Mouse (Mus musculus) forebrain, embryonic 13.5 days (tissue): ENCODE data around the gene Olfr907. TPM values are rescaled to one million over a fixed set of nuclear protein-coding genes. Genes with fewer than 3 reads are reported as not detected.

Experiments used
- ATAC-seq: fragments of 200-750 bp; cut with Nextera tagmentation; 2 replicates; pipeline ENCODE4 v1.8.0; 2017
- H3K27ac ChIP-seq: fragments of 300-500 bp; sonication (generic); 2 replicates; pipeline ENCODE4 v1.5.1; 2015; ENCODE audit warnings: inconsistent platforms, mild to moderate bottlenecking, moderate library complexity
- H3K27me3 ChIP-seq: fragments of 300-500 bp; sonication (generic); 2 replicates; pipeline ENCODE4 v1.6.1; 2015; ENCODE audit warnings: mild to moderate bottlenecking, inconsistent platforms
- H3K36me3 ChIP-seq: fragments of 300-500 bp; sonication (generic); 2 replicates; pipeline ENCODE4 v1.6.1; 2015; ENCODE audit warnings: mild to moderate bottlenecking, inconsistent platforms; ENCODE audit not compliant: poor library complexity, severe bottlenecking
- H3K4me1 ChIP-seq: fragments of 300-500 bp; sonication (generic); 2 replicates; pipeline ENCODE4 v1.6.1; 2015; ENCODE audit warnings: inconsistent platforms
- H3K4me2 ChIP-seq: fragments of 300-500 bp; sonication (generic); 2 replicates; pipeline ENCODE4 v1.6.1; 2015; ENCODE audit warnings: inconsistent platforms, mild to moderate bottlenecking, moderate library complexity
- H3K4me3 ChIP-seq: fragments of 300-500 bp; sonication (generic); 2 replicates; pipeline ENCODE4 v1.5.1; 2015; ENCODE audit warnings: mild to moderate bottlenecking, inconsistent platforms
- H3K9ac ChIP-seq: fragments of 300-500 bp; sonication (generic); 2 replicates; pipeline ENCODE4 v1.6.1; 2015; ENCODE audit warnings: mild to moderate bottlenecking, inconsistent platforms
- H3K9me3 ChIP-seq: fragments of 300-500 bp; sonication (generic); replicated peaks from 2 replicates; pipeline ENCODE4 v1.6.1; 2016; ENCODE audit warnings: inconsistent platforms
- WGBS: fragments of 180-500 bp; shearing (Covaris S2); methylation state at CpG from one replicate; pipeline ENCODE4 v1.1.7; 2015; 5-methylcytosine and 5-hydroxymethylcytosine counted together
- polyA plus RNA-seq: library from polyadenylated mRNA; unstranded; fragments of >200 nt; fragmentation: Nextera tagmentation; extraction: Ambion mirVana; gene quantifications from 2 replicates; pipeline ENCODE4 v1.2.1, GENCODE M21; 2015

Olfr907 gene
- polyA plus RNA-seq, result not detected in 2 replicates

DNA sequence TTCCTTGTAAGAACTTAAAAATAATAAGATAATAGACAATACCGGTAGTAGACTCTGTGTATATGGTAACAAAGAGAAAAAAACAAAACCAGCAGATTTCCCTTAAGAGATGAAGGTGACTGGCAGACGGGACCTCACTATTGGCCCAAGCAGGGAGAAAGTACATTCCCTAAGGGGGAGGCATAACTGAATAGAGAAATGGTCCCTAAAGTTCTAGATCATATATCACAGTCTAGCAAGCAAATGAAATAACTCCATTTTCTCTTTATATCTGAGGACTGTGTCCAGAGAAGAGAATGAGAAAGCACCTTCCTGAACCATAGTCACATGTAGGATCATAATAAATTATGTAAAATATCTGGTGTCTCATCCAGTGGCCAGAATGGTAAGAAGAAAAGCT, at the start of gene Olfr907:
Gene Olfr907 (plus strand): TSS at position 301 of the 400 bp plus-strand sequence.
- 82% methylated on average over 2 of the region's 2 CpGs for WGBS
- no peak for ATAC-seq
- H3K4me2 ChIP-seq, result no peak within 1 kb of the TSS
- no peaks in the 10 kb centered on the region for H3K4me1 ChIP-seq
- H3K9me3 ChIP-seq, result no peaks in the 10 kb centered on the region
- H3K36me3 ChIP-seq, result no peaks in the 10 kb centered on the region
- H3K9ac ChIP-seq, result no peak within 1 kb of the TSS
- H3K27ac ChIP-seq, result no peak within 1 kb of the TSS
- H3K27me3 ChIP-seq, result no peaks in the 10 kb centered on the region
- no peak within 1 kb of the TSS for H3K4me3 ChIP-seq

- Histone ChIP-seq H3K4me2 (no peak within 1 kb of the TSS), H3K27me3 (no peaks in the 10 kb centered on the region), H3K36me3 (no peaks in the 10 kb centered on the region), H3K9me3 (no peaks in the 10 kb centered on the region), H3K27ac (no peak within 1 kb of the TSS), H3K4me3 (no peak within 1 kb of the TSS), H3K4me1 (no peaks in the 10 kb centered on the region), H3K9ac (no peak within 1 kb of the TSS)
- ATAC-seq, result no peak
- 89% methylated on average over 5 of the region's 5 CpGs for WGBS
Observed at GRCm38 (mm10) chr9:38447352-38447751, 48.2 kb upstream of the Olfr907 start, which contains the start of gene Olfr902. Gene Olfr902, plus strand, starts transcription at chr9:38447652.

GRCm38 (mm10) chr9:38462844-38463243, 32.8 kb upstream of the Olfr907 start, which contains the start of gene Olfr904:
Gene Olfr904, plus strand, starts transcription at chr9:38463144.
- Histone ChIP-seq H3K4me1 (no peaks in the 10 kb centered on the region), H3K36me3 (no peaks in the 10 kb centered on the region), H3K9me3 (no peaks in the 10 kb centered on the region), H3K27me3 (no peaks in the 10 kb centered on the region), H3K9ac (no peak within 1 kb of the TSS), H3K27ac (no peak within 1 kb of the TSS), H3K4me3 (no peak within 1 kb of the TSS), H3K4me2 (no peak within 1 kb of the TSS)
- no peak for ATAC-seq

DNA sequence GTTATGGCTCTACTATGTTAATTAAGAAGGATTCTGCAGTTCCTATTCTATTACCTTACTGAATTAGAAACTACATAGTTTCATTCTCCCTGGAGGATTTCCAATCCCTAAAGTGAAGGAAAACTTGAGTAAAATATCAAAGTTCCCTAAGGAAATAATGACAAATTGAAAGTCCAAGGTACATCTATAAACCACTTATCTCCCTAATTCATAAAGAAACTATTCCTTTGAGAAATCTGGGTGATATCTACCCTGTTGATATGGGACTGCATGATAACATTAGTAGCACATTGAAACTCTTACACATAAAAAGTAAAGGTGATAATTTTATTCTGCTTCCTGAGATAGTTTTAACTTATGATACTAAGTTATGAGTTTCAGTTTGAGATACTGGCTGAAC, 24.8 kb upstream of the Olfr907 start, which contains the start of gene Olfr905:
Gene Olfr905 (plus strand): TSS at position 301 of the 400 bp plus-strand sequence.
- H3K27me3 ChIP-seq, result no peaks in the 10 kb centered on the region
- no peak within 1 kb of the TSS for H3K27ac ChIP-seq
- H3K4me3 ChIP-seq, result no peak within 1 kb of the TSS
- no peak for ATAC-seq
- H3K9ac ChIP-seq, result no peak within 1 kb of the TSS
- H3K9me3 ChIP-seq, result no peaks in the 10 kb centered on the region
- H3K36me3 ChIP-seq, result no peaks in the 10 kb centered on the region
- H3K4me2 ChIP-seq, result no peak within 1 kb of the TSS
- no peaks in the 10 kb centered on the region for H3K4me1 ChIP-seq

GRCm38 (mm10) chr9:38486785-38487184, 8.8 kb upstream of the Olfr907 start, which contains the start of gene Olfr906:
Gene Olfr906, plus strand, starts transcription at chr9:38487085.
- no peak for ATAC-seq
- H3K4me2 ChIP-seq, result no peak within 1 kb of the TSS
- H3K27ac ChIP-seq, result no peak within 1 kb of the TSS
- no peak within 1 kb of the TSS for H3K9ac ChIP-seq
- H3K9me3 ChIP-seq, result no peaks in the 10 kb centered on the region
- H3K27me3 ChIP-seq, result no peaks in the 10 kb centered on the region
- 85% methylated on average over 3 of the region's 3 CpGs for whole genome bisulfite sequencing
- H3K4me1 ChIP-seq, result no peaks in the 10 kb centered on the region
- no peaks in the 10 kb centered on the region for H3K36me3 ChIP-seq
- H3K4me3 ChIP-seq, result no peak within 1 kb of the TSS

- Histone ChIP-seq H3K27ac (no peak overlapping the region), H3K36me3 (no peaks in the 10 kb centered on the region), H3K9ac (no peak overlapping the region), H3K4me1 (no peaks in the 10 kb centered on the region), H3K4me3 (no peak overlapping the region), H3K9me3 (no peaks in the 10 kb centered on the region), H3K4me2 (no peak overlapping the region), H3K27me3 (no peaks in the 10 kb centered on the region)
- no peak for ATAC-seq
- WGBS, result 78% methylated on average over 2 of the region's 2 CpGs
Observed at GRCm38 (mm10) chr9:38512353-38512752, 16.8 kb downstream of the Olfr907 start.

GRCm38 (mm10) chr9:38521280-38521679, 25.7 kb downstream of the Olfr907 start, which contains the start of gene Olfr911-ps1:
Gene Olfr911-ps1, plus strand, starts transcription at chr9:38521580.
- Histone ChIP-seq H3K4me3 (no peak within 1 kb of the TSS), H3K9ac (no peak within 1 kb of the TSS), H3K36me3 (no peaks in the 10 kb centered on the region), H3K9me3 (0 out of 2 replicates have a peak, but pooled peaks cover 2% of the 10 kb centered on the region), H3K27ac (no peak within 1 kb of the TSS), H3K4me1 (no peaks in the 10 kb centered on the region), H3K27me3 (no peaks in the 10 kb centered on the region), H3K4me2 (no peak within 1 kb of the TSS)
- WGBS, result 82% methylated on average over 1 of the region's 1 CpGs
- ATAC-seq, result no peak

DNA sequence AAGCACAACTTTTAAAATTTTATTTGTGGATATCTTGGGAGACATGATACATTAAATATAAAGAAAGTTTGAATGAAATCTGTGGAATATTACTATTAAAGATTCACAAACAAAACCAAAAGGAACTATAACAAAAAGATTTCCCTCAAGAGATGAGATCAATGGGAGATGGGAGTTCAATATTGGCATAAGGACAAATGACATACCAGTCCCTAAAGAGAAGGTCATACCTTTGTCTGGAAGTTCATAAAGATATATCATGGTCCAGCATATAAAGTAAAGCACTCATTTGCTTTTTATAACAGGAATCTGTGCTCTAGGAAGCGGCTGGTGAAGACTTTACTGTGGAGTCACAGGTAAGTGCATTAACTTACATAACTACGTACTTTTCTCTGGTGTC, 41.9 kb downstream of the Olfr907 start, which contains the start of gene Olfr910:
Gene Olfr910 (plus strand): TSS at position 301 of the 400 bp plus-strand sequence.
- H3K36me3 ChIP-seq, result no peaks in the 10 kb centered on the region
- WGBS, result 96% methylated on average over 2 of the region's 2 CpGs
- no peaks in the 10 kb centered on the region for H3K9me3 ChIP-seq
- no peaks in the 10 kb centered on the region for H3K27me3 ChIP-seq
- no peak within 1 kb of the TSS for H3K4me2 ChIP-seq
- H3K27ac ChIP-seq, result no peak within 1 kb of the TSS
- H3K4me3 ChIP-seq, result no peak within 1 kb of the TSS
- H3K4me1 ChIP-seq, result no peaks in the 10 kb centered on the region
- no peak within 1 kb of the TSS for H3K9ac ChIP-seq
- ATAC-seq, result no peak

Other genes starting within 250 kb of the Olfr907 start
- not detected in 2 replicates for gene Olfr143, start 243.0 kb upstream of the Olfr907 start, polyA plus RNA-seq
- not detected in 2 replicates for gene Olfr895, start 227.9 kb upstream of the Olfr907 start, polyA plus RNA-seq
- not detected in 2 replicates for gene Olfr896-ps1, start 204.7 kb upstream of the Olfr907 start, polyA plus RNA-seq
- gene Olfr25, start 166.7 kb upstream of the Olfr907 start, polyA plus RNA-seq, result not detected in 2 replicates
- not detected in 2 replicates for gene Olfr898, start 147.4 kb upstream of the Olfr907 start, polyA plus RNA-seq
- gene Olfr250, start 128.9 kb upstream of the Olfr907 start, polyA plus RNA-seq, result not detected in 2 replicates
- not detected in 2 replicates for gene Olfr251, start 118.7 kb upstream of the Olfr907 start, polyA plus RNA-seq
- not detected in 2 replicates for gene Olfr147, start 94.1 kb upstream of the Olfr907 start, polyA plus RNA-seq
- gene Olfr901, start 66.3 kb upstream of the Olfr907 start, polyA plus RNA-seq, result not detected in 2 replicates
- not detected in 2 replicates for gene Olfr902, start 48.1 kb upstream of the Olfr907 start, polyA plus RNA-seq
- not detected in 2 replicates for gene Olfr904, start 32.7 kb upstream of the Olfr907 start, polyA plus RNA-seq
- not detected in 2 replicates for gene Olfr905, start 24.7 kb upstream of the Olfr907 start, polyA plus RNA-seq
- gene Olfr906, start 8.7 kb upstream of the Olfr907 start, polyA plus RNA-seq, result not detected in 2 replicates
- not detected in 2 replicates for gene Olfr911-ps1, start 25.8 kb downstream of the Olfr907 start, polyA plus RNA-seq
- gene Olfr910, start 42.0 kb downstream of the Olfr907 start, polyA plus RNA-seq, result not detected in 2 replicates
- gene Olfr912, start 84.4 kb downstream of the Olfr907 start, polyA plus RNA-seq, result not detected in 2 replicates
- gene Olfr913, start 97.0 kb downstream of the Olfr907 start, polyA plus RNA-seq, result not detected in 2 replicates
- gene Olfr914, start 109.3 kb downstream of the Olfr907 start, polyA plus RNA-seq, result not detected in 2 replicates
- gene Olfr916, start 164.1 kb downstream of the Olfr907 start, polyA plus RNA-seq, result not detected in 2 replicates
- not detected in 2 replicates for gene Olfr917, start 170.0 kb downstream of the Olfr907 start, polyA plus RNA-seq
- gene Olfr918, start 178.8 kb downstream of the Olfr907 start, polyA plus RNA-seq, result not detected in 2 replicates
- gene Olfr919, start 207.9 kb downstream of the Olfr907 start, polyA plus RNA-seq, result not detected in 2 replicates
- gene Vwa5a, start 222.5 kb downstream of the Olfr907 start, polyA plus RNA-seq, result 4.5 and 6.2 TPM in 2 replicates